Mouse (Mus musculus): ENCODE results near the gene Cav1. TPM values are rescaled to one million over a fixed set of nuclear protein-coding genes. Genes with fewer than 3 reads are reported as not detected.
A peak's percentile ranks its signal among the peaks of the same experiment; 100 is the strongest.

Cav1 gene
- polyA plus RNA-seq, 1 experiment from 2014 or later = 11.3 TPM

- WGBS = 76% methylated on average over 5 of the region's 5 CpGs
- ATAC-seq (ENCODE audit: low FRiP score, low read depth) = no peak
- H3K4me1 ChIP-seq = peaks cover 14% of the 10 kb centered on the region
- no peaks in the 10 kb centered on the region for H3K36me3 ChIP-seq
- no peak overlapping the region for H3K9ac ChIP-seq (replicated peaks)
- H3K4me2 ChIP-seq (replicated peaks) = no peak overlapping the region
- no peaks in the 10 kb centered on the region for H3K9me3 ChIP-seq
- H3K27ac ChIP-seq (replicated peaks) = no peak overlapping the region
- H3K27me3 ChIP-seq = no peaks in the 10 kb centered on the region
- H3K4me3 ChIP-seq = no peak overlapping the region
Measured at GRCm38 (mm10) chr6:17295116-17295515, 11.0 kb upstream of the Cav1 start.

- no peak overlapping the region for H3K27ac ChIP-seq (replicated peaks)
Measured at GRCm38 (mm10) chr6:17306602-17307325, 629 bp downstream of the Cav1 start.

GRCm38 (mm10) chr6:17307461-17308115 is 1.5 kb downstream of the Cav1 start:
- Histone ChIP-seq H3K9me3 (no peaks in the 10 kb centered on the region), H3K27me3 (peaks cover 36% of the 10 kb centered on the region), H3K4me2 (replicated peaks) (peak overlapping the region; percentile 91), H3K9ac (replicated peaks) (0 out of 2 replicates have a peak overlapping the region, but pooled peaks have one; percentile 53), H3K4me3 (peak overlapping the region; percentile 45), H3K4me1 (peaks cover 20% of the 10 kb centered on the region), H3K36me3 (no peaks in the 10 kb centered on the region), H3K27ac (replicated peaks) (no peak overlapping the region)
- ATAC-seq (ENCODE audit: low FRiP score, low read depth) = peak; percentile 85
- WGBS = 2% methylated on average over 27 of the region's 31 CpGs

More at GRCm38 (mm10) chr6:17306602-17307325, 629 bp downstream of the Cav1 start:
- peak; percentile 45 for ATAC-seq (ENCODE audit: low FRiP score, low read depth)
- Histone ChIP-seq H3K27me3 (peaks cover 36% of the 10 kb centered on the region), H3K9me3 (no peaks in the 10 kb centered on the region), H3K4me2 (replicated peaks) (peak overlapping the region; percentile 91), H3K9ac (replicated peaks) (peak overlapping the region; percentile 53), H3K36me3 (no peaks in the 10 kb centered on the region), H3K4me3 (peak overlapping the region; percentile 45), H3K4me1 (peaks cover 20% of the 10 kb centered on the region)
- whole genome bisulfite sequencing = under 1% methylated on average over 16 of the region's 19 CpGs

DNA sequence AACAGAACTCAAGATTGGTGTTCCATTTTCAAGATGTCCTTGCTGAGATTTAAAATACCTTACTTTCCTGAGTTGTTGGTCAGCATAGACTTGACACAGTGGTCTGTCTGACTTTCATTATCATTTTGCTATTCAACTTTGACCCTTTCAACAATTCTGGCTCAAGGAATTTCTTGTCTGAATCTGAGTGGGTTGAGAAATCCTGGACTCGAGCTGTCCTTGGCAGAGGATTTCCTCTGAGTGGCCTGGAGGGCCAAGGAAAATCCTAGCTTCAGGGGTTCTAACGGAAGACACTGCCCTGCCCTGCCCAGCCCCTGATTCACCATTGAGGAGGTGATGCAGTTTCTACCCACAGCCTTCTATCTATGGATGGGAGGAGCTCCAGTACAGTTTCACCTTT is 2.5 kb downstream of the Cav1 start:
- Histone ChIP-seq H3K9me3 (no peaks in the 10 kb centered on the region), H3K4me1 (peaks cover 20% of the 10 kb centered on the region), H3K36me3 (no peaks in the 10 kb centered on the region), H3K4me2 (replicated peaks) (no peak overlapping the region), H3K9ac (replicated peaks) (no peak overlapping the region), H3K27me3 (peaks cover 36% of the 10 kb centered on the region), H3K4me3 (no peak overlapping the region), H3K27ac (replicated peaks) (no peak overlapping the region)
- ATAC-seq (ENCODE audit: low FRiP score, low read depth) = no peak
- WGBS = 58% methylated on average over 2 of the region's 2 CpGs

DNA sequence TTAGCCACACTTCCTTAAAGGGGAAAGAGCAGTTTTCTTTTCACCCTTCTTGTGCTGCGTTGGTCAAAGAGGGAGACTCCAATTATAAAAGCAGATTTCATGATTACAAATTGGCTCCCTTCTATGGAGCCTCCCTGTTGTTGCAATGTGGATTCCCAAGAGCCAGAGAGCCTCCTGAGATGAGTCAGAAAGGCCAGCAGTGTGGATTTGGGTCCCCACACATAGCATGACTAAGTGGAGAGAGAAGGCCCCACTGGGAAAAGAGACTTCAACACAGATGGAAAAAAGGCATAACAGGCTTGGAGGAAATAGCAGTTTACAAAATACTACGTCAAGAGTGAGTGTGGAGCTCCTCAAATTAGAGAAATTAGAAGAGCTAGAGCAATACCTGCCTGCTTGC is 3.1 kb downstream of the Cav1 start:
- Histone ChIP-seq H3K4me2 (replicated peaks) (no peak overlapping the region), H3K9me3 (no peaks in the 10 kb centered on the region), H3K27me3 (peaks cover 36% of the 10 kb centered on the region), H3K4me1 (peaks cover 20% of the 10 kb centered on the region), H3K4me3 (no peak overlapping the region), H3K27ac (replicated peaks) (no peak overlapping the region), H3K36me3 (no peaks in the 10 kb centered on the region), H3K9ac (replicated peaks) (no peak overlapping the region)
- 89% methylated on average over 2 of the region's 2 CpGs for WGBS
- no peak for ATAC-seq (ENCODE audit: low FRiP score, low read depth)

- ATAC-seq (ENCODE audit: low FRiP score, low read depth) = no peak
- Histone ChIP-seq H3K27me3 (0 out of 2 replicates have a peak, but pooled peaks cover 5% of the 10 kb centered on the region), H3K4me3 (no peak overlapping the region), H3K36me3 (no peaks in the 10 kb centered on the region), H3K27ac (replicated peaks) (no peak overlapping the region), H3K9ac (replicated peaks) (no peak overlapping the region), H3K4me1 (peaks cover 3% of the 10 kb centered on the region; the same call in 1 of the 2 replicates), H3K9me3 (no peaks in the 10 kb centered on the region), H3K4me2 (replicated peaks) (no peak overlapping the region)
- WGBS = 91% methylated on average over 2 of the region's 2 CpGs
Measured at GRCm38 (mm10) chr6:17314241-17314640, 8.1 kb downstream of the Cav1 start.

DNA sequence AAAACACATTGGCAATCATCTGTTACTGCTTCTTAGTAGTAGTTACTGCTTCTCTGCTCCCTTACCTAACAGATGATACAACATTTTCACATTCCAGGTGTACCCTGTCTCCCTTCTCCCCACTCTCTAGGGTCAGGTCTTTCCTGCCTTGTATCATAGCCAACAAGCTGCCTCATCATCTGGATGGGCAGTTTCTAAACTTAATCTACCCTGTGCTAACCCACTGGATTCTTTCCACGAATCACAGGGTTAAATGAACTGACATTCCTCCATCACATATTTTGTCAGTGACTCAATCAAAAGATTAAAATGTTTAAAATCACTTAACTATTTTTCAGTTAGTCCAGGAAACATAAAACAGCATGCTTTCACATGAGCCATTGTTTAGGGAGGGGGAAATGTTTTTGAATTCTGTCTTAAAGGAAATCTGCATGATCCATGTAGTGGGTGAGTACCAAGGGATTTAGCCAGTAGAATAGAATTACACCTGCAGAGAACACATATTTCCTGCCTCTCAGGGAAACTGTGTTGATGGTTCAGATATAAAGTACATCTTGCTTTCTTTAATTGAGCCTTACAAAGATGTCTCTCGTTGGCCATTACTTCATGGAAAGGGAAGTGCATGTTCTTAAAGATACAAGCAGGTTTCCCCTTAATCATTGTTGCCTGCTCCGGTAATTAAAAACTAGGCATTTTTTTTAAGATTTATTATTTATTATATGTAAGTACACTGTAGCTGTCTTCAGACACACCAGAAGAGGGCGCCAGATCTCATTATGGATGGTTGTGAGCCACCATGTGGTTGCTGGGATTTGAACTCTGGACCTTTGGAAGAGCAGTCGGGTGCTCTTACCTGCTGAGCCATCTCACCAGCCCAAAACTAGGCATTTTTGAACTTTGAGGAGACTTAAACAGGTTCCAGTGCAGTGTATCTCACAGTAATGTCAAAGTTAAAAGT is 8.8 kb downstream of the Cav1 start:
- Histone ChIP-seq H3K27ac (replicated peaks) (no peak overlapping the region), H3K4me3 (no peak overlapping the region), H3K4me1 (peaks cover 3% of the 10 kb centered on the region; the same call in 1 of the 2 replicates), H3K27me3 (no peaks in the 10 kb centered on the region), H3K9me3 (no peaks in the 10 kb centered on the region), H3K4me2 (replicated peaks) (no peak overlapping the region), H3K9ac (replicated peaks) (no peak overlapping the region), H3K36me3 (no peaks in the 10 kb centered on the region)
- WGBS = 83% methylated on average over 5 of the region's 5 CpGs
- no peak for ATAC-seq (ENCODE audit: low FRiP score, low read depth)

DNA sequence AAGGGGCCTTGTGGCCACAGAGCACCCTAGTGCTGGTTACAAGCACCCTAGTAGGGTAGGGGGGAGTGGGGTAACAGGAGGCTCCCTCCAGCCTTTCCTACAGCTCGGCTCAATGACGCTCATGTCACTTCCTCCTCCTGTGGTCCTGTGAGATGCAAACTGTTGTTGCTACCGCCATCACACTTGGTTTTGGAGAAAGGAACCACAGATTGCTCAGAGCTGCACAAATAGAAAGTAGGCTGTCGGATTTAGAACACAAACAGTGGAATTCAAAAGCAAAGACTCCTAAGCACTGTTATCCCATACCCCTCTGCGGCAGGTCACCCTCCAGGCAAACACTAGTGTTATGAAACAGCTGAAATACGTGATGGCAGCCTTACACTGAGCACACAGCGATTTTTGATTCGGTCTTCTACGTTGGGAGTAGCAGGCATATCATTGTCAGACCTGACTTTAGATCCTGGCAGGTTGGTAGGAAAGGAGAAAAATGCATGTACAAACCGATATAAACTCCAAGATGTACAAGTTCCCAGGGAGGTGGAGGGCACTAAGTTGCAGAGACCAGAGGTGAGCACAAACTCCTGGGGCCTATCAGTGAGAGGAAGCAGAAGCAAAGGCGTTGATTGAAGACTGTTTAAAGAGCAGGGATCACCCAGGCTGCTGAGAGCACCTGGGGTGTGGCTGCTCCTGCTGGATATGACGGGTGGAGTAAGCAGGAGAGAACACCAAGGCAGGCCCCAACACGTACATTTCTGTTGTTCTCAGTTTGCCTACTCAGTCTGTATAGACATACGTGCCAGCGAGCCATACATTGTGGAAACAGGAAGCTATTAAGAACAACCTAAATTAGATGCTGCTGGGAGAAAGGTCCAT is 10.4 kb downstream of the Cav1 start:
- no peaks in the 10 kb centered on the region for H3K9me3 ChIP-seq
- WGBS = 73% methylated on average over 15 of the region's 15 CpGs
- no peak overlapping the region for H3K4me2 ChIP-seq (replicated peaks)
- no peak overlapping the region for H3K27ac ChIP-seq (replicated peaks)
- peaks cover 3% of the 10 kb centered on the region; the same call in 1 of the 2 replicates for H3K4me1 ChIP-seq
- no peaks in the 10 kb centered on the region for H3K27me3 ChIP-seq
- H3K9ac ChIP-seq (replicated peaks) = no peak overlapping the region
- H3K4me3 ChIP-seq = no peak overlapping the region
- H3K36me3 ChIP-seq = no peaks in the 10 kb centered on the region
- no peak for ATAC-seq (ENCODE audit: low FRiP score, low read depth)

DNA sequence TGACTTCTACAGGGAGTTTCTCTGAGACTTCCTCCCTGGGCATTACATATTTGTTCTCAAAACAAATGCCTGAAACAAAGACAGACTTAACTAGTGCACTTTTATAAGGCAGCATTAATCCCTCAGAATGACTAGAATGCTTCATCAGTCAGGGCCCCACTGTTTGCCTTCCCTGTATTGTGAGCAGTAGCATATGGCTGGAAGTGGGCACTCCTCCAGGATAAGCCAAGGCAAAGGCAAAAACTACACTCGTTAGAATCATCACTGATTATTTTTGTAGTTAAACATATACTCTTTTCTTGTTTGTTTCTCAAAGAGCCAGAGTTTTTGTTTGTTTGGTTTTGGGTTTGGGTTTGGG is 11.0 kb downstream of the Cav1 start:
- H3K4me2 ChIP-seq (replicated peaks) = no peak overlapping the region
- no peak overlapping the region for H3K27ac ChIP-seq (replicated peaks)
- peaks cover 3% of the 10 kb centered on the region; the same call in 1 of the 2 replicates for H3K4me1 ChIP-seq
- H3K9me3 ChIP-seq = no peaks in the 10 kb centered on the region
- H3K36me3 ChIP-seq = no peaks in the 10 kb centered on the region
- no peak overlapping the region for H3K4me3 ChIP-seq
- WGBS = 44% methylated on average over 1 of the region's 1 CpGs
- H3K27me3 ChIP-seq = no peaks in the 10 kb centered on the region
- no peak overlapping the region for H3K9ac ChIP-seq (replicated peaks)
- ATAC-seq (ENCODE audit: low FRiP score, low read depth) = no peak

DNA sequence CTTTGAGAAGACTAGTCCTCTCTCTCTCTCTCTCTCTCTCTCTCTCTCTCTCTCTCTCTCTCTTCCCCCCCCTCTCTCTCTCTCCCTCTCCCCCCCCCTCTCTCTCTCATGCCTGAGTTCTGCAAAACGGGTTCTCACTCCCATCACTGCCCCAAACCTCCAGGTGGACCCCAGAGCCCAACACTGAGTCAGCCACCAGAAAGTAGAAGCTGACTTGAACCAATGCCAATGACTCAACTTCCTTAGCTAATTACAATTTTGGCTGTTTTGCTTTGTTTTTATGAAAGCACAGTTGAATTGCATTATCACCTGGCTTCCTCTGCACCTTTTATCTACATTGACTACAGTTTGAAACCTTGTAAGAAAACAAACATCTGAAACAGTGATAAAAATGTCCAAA is 11.8 kb downstream of the Cav1 start:
- no peak for ATAC-seq (ENCODE audit: low FRiP score, low read depth)

DNA sequence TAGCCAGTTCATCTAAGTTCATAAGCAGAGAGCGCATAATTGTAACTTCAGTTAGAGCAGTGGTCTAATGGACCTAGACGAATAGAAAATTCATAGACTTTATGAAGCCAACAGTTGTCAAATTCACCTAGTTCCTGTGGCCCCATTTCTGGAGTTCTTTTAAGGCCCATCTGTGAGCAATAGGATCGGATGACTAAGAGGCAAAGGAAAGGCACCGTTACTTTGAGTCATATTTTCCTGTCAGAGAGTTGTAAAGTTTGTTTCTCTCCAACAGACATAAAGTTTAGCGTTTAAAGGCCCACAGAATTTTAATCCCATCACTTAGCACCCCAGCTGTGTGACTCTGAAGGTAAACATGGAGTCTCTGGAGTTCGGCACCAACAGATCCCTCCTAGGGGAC is 15.8 kb downstream of the Cav1 start:
- no peak overlapping the region for H3K9ac ChIP-seq (replicated peaks)
- H3K4me1 ChIP-seq = peaks cover 2% of the 10 kb centered on the region; the same call in 1 of the 2 replicates
- no peaks in the 10 kb centered on the region for H3K36me3 ChIP-seq
- WGBS = 84% methylated on average over 6 of the region's 6 CpGs
- H3K4me3 ChIP-seq = no peak overlapping the region
- no peaks in the 10 kb centered on the region for H3K27me3 ChIP-seq
- no peak for ATAC-seq (ENCODE audit: low FRiP score, low read depth)
- H3K27ac ChIP-seq (replicated peaks) = no peak overlapping the region
- H3K9me3 ChIP-seq = no peaks in the 10 kb centered on the region
- no peak overlapping the region for H3K4me2 ChIP-seq (replicated peaks)

More for the DNA sequence above, 11.8 kb downstream of the Cav1 start:
- no peak overlapping the region for H3K27ac ChIP-seq (replicated peaks)
- H3K4me1 ChIP-seq = peaks cover 3% of the 10 kb centered on the region; the same call in 1 of the 2 replicates
- H3K4me3 ChIP-seq = no peak overlapping the region
- 100% methylated on average over 1 of the region's 1 CpGs for WGBS
- no peaks in the 10 kb centered on the region for H3K27me3 ChIP-seq
- no peaks in the 10 kb centered on the region for H3K36me3 ChIP-seq
- H3K9ac ChIP-seq (replicated peaks) = no peak overlapping the region
- H3K9me3 ChIP-seq = no peaks in the 10 kb centered on the region
- no peak overlapping the region for H3K4me2 ChIP-seq (replicated peaks)

Data from midbrain, embryonic 12.5 days (tissue).